Comparison of ENCODE assay signal across 8 mouse cellular contexts in the genomic region with DNA sequence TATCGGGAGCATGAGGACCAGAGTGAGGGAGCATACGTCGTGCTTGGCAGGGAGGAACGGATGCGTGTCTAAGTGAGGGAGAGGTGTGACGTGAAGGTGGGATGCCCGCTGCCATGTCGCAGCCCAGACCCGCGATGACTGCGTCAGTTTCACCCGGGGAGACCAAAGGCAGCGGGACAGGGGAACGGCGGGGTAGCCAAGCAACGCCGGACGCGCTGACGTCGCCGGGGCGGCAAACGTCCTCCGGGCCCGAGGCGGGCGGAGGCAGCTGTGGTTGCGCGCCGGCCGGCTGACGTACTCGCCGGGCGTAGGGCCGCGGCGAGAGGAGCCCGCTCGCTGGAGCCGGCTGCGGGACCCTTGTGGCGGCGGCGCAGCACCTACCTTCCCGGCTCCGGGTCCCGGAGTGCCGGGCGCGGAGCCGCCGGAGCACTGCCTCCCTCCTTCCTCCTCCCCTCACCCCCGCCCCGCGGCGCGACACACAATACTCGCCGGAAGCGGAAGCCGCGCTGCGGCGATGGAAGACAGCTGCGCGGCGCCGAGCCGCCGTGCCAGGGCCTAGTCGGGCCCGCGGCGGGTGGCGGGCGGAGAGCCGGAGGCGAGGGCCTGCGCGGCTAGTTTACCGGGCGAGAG. TPM values are rescaled to one million over a fixed set of nuclear protein-coding genes. Genes with fewer than 3 reads are reported as not detected.
A peak's percentile ranks its signal among the peaks of the same experiment; 100 is the strongest.
DNase-seq lines count a peak whose midpoint lies in the region; ATAC-seq and TF ChIP-seq lines count a peak whose summit lies in the region.

No protein-coding gene starts in this region.

- H3K4me1 ChIP-seq in CH12.LX (ENCODE audit: control insufficient read depth in 1 of 2, insufficient read depth in 2 of 2): peaks cover 3 to 50% of the 10 kb centered on the region in 2 experiments; a peak in 3 of 4 replicates
- peaks cover 7% of the 10 kb centered on the region; the same call in 1 of the 2 replicates for H3K4me1 ChIP-seq in forebrain, embryonic 11.5 days (replicated peaks; ENCODE audit: control insufficient read depth, insufficient read depth, low read length)
- H3K4me1 ChIP-seq in heart, embryonic 15.5 days (replicated peaks): peaks cover 22% of the 10 kb centered on the region
- peaks cover 46% of the 10 kb centered on the region for H3K4me1 ChIP-seq in liver, embryonic 13.5 days (replicated peaks)
- peaks cover 17% of the 10 kb centered on the region for H3K4me1 ChIP-seq in stomach, embryonic 14.5 days (ENCODE audit: control insufficient read depth, insufficient read depth, low read length)

- peak overlapping the region; percentile 99 for H3K9ac ChIP-seq in CH12.LX (ENCODE audit: insufficient read depth, low read depth)
- H3K9ac ChIP-seq in forebrain, embryonic 11.5 days (ENCODE audit: low read length): peak overlapping the region; percentile 94
- peak overlapping the region; percentile 98 for H3K9ac ChIP-seq in heart, embryonic 15.5 days
- H3K9ac ChIP-seq in liver, embryonic 13.5 days: peak overlapping the region; percentile 89
- H3K9ac ChIP-seq in stomach, embryonic 14.5 days (replicated peaks; ENCODE audit: low read depth, low read length): peak overlapping the region; percentile 91

- no peak for TF ChIP-seq CTCF in CH12.LX (conservative IDR thresholded peaks at IDR 0.05 in 1 of 2, IDR thresholded peaks at IDR 0.05 in 1 of 2; ENCODE audit: low read depth in 2 of 2, low read length in 2 of 2)

- WGBS in forebrain, embryonic 11.5 days: under 1% methylated on average over 70 of the region's 84 CpGs
- WGBS in heart, embryonic 15.5 days: under 1% methylated on average over 67 of the region's 84 CpGs
- WGBS in liver, embryonic 13.5 days (ENCODE audit: insufficient replicate concordance): 0% methylated on average over 41 of the region's 84 CpGs
- under 1% methylated on average over 80 of the region's 84 CpGs for WGBS in stomach, embryonic 14.5 days

- no peak for TF ChIP-seq RAD21 in CH12.LX (IDR thresholded peaks at IDR 0.05; ENCODE audit: low read depth, low read length)

- H3K36me3 ChIP-seq in CH12.LX (replicated peaks in 1 of 2; ENCODE audit: control insufficient read depth in 1 of 2, insufficient read depth in 1 of 2, low read length in 1 of 2): peaks cover 23 to 56% of the 10 kb centered on the region in 2 experiments
- peaks cover 7% of the 10 kb centered on the region; the same call in 1 of the 2 replicates for H3K36me3 ChIP-seq in forebrain, embryonic 11.5 days (ENCODE audit: control insufficient read depth, insufficient read depth, low read length)
- H3K36me3 ChIP-seq in heart, embryonic 15.5 days: peaks cover 12% of the 10 kb centered on the region
- H3K36me3 ChIP-seq in liver, embryonic 13.5 days: peaks cover 42% of the 10 kb centered on the region
- peaks cover 26% of the 10 kb centered on the region for H3K36me3 ChIP-seq in stomach, embryonic 14.5 days (ENCODE audit: control insufficient read depth, insufficient read depth, low read length)

- dilution Hi-C loops in CH12.LX (cut with MboI; ENCODE audit: extremely low pct_ligation_motif_present, extremely low pct_unique_long_range_greater_than_20kb, low sequenced_read_pairs): no loop called here

- H3K27ac ChIP-seq in CH12.LX (ENCODE audit: insufficient read depth, low read depth): peak overlapping the region; percentile 82
- peak overlapping the region; percentile 81 for H3K27ac ChIP-seq in forebrain, embryonic 11.5 days (ENCODE audit: low read depth, low read length)
- H3K27ac ChIP-seq in heart, embryonic 15.5 days: peak overlapping the region; percentile 90
- H3K27ac ChIP-seq in liver, embryonic 13.5 days: peak overlapping the region; percentile 88
- peak overlapping the region; percentile 94 for H3K27ac ChIP-seq in stomach, embryonic 14.5 days (ENCODE audit: low read length)

- H3K4me2 ChIP-seq in CH12.LX (ENCODE audit: insufficient read depth, low read depth, poor library complexity, severe bottlenecking): peak overlapping the region; percentile 93
- peak overlapping the region; percentile 78 for H3K4me2 ChIP-seq in forebrain, embryonic 11.5 days (ENCODE audit: low read depth, low read length, severe bottlenecking)
- H3K4me2 ChIP-seq in heart, embryonic 15.5 days: peak overlapping the region; percentile 81
- peak overlapping the region; percentile 92 for H3K4me2 ChIP-seq in liver, embryonic 13.5 days
- peak overlapping the region; percentile 92 for H3K4me2 ChIP-seq in stomach, embryonic 14.5 days (replicated peaks; ENCODE audit: low read depth, low read length)

- H3K4me3 ChIP-seq in CH12.LX (replicated peaks in 1 of 3; ENCODE audit: low read depth in 2 of 3, low read length in 2 of 3, poor library complexity in 1 of 3): peak overlapping the region; percentile 91 to 95 (median 95)
- peak overlapping the region; percentile 88 for H3K4me3 ChIP-seq in forebrain, embryonic 11.5 days (ENCODE audit: low read depth, low read length)
- peak overlapping the region; percentile 91 for H3K4me3 ChIP-seq in heart, embryonic 15.5 days
- peak overlapping the region; percentile 87 for H3K4me3 ChIP-seq in liver, embryonic 13.5 days (replicated peaks)
- H3K4me3 ChIP-seq in stomach, embryonic 14.5 days (ENCODE audit: low read depth, low read length): peak overlapping the region; percentile 89

- H3K27me3 ChIP-seq in CH12.LX (replicated peaks): no peaks in the 10 kb centered on the region
- no peaks in the 10 kb centered on the region for H3K27me3 ChIP-seq in forebrain, embryonic 11.5 days (ENCODE audit: control insufficient read depth, insufficient read depth, low read length)
- no peaks in the 10 kb centered on the region for H3K27me3 ChIP-seq in heart, embryonic 15.5 days
- no peaks in the 10 kb centered on the region for H3K27me3 ChIP-seq in liver, embryonic 13.5 days
- H3K27me3 ChIP-seq in stomach, embryonic 14.5 days (ENCODE audit: control insufficient read depth, insufficient read depth, low read length): no peaks in the 10 kb centered on the region

- H3K9me3 ChIP-seq in CH12.LX (replicated peaks; ENCODE audit: low read length): no peaks in the 10 kb centered on the region
- no peaks in the 10 kb centered on the region for H3K9me3 ChIP-seq in forebrain, embryonic 11.5 days (ENCODE audit: control insufficient read depth, low read length)
- H3K9me3 ChIP-seq in heart, embryonic 15.5 days (replicated peaks): no peaks in the 10 kb centered on the region
- no peaks in the 10 kb centered on the region for H3K9me3 ChIP-seq in liver, embryonic 13.5 days (replicated peaks)
- H3K9me3 ChIP-seq in stomach, embryonic 14.5 days (ENCODE audit: control insufficient read depth, low read depth, low read length): no peaks in the 10 kb centered on the region

- no peak for TF ChIP-seq EP300 in CH12.LX (IDR thresholded peaks at IDR 0.05; ENCODE audit: low read length)

- DNase-seq in CH12.LX (ENCODE audit: extremely low read depth): peak; percentile 77
- peak; percentile 65 for DNase-seq in c-Kit-positive CD71-positive TER-119-negative erythroid progenitor cells, embryonic 14.5 days (ENCODE audit: low read depth)
- DNase-seq in forebrain, embryonic 11.5 days (ENCODE audit: low spot score): peak; percentile 92
- peak; percentile 86 to 94 for DNase-seq in kidney, postnatal 25 days
- DNase-seq in liver, embryonic 13.5 days: peak; percentile 78
- DNase-seq in natural killer cell, adult 2 months (ENCODE audit: low spot score in 2 of 2): peak; percentile 87 to 90

- peak; percentile 83 for TF ChIP-seq POLR2A in CH12.LX (IDR thresholded peaks at IDR 0.05; ENCODE audit: low read depth, low read length)

- in situ Hi-C loops in CH12.LX (cut with MboI; ENCODE audit: low pct_ligation_motif_present, low pct_unique_long_range_greater_than_20kb, low sequenced_read_pairs): no loop called here

- ATAC-seq in forebrain, embryonic 11.5 days (replicated peaks; ENCODE audit: low FRiP score): peak; percentile 92
- peak; percentile 91 for ATAC-seq in heart, embryonic 15.5 days (replicated peaks; ENCODE audit: insufficient number of reproducible peaks, insufficient read depth, low FRiP score, low read depth)
- peak; percentile 85 for ATAC-seq in liver, embryonic 13.5 days (ENCODE audit: low read depth)
- peak; percentile 89 for ATAC-seq in stomach, embryonic 14.5 days (ENCODE audit: insufficient number of reproducible peaks, insufficient read depth, low FRiP score, low read depth)

- peaks cover 44% of the 10 kb centered on the region for H3K79me2 ChIP-seq in CH12.LX (replicated peaks; ENCODE audit: control insufficient read depth, extremely low read depth, insufficient read depth, poor library complexity, severe bottlenecking)

RNA-seq across cellular contexts. Expression of a gene that starts 1.0 kb away (rescaled TPM):
- total RNA-seq in CH12.LX (2012; rRNA removed) (10.4 and 12.6 TPM in 2 replicates), CH12.LX (2014; rRNA removed) (11.1 and 12.3 TPM in 2 replicates)
- 14.2 and 14.5 TPM in 2 replicates for polyA plus RNA-seq in CH12.LX (2012; ENCODE audit: insufficient read length, low read depth)
- polyA plus RNA-seq in forebrain, embryonic 11.5 days (2014; fragmentation: Nextera tagmentation; extraction: Ambion mirVana): 22.0 and 23.0 TPM in 2 replicates
- 9.1 and 11.1 TPM in 2 replicates for polyA plus RNA-seq in heart, embryonic 15.5 days (2015; fragmentation: Nextera tagmentation; extraction: Ambion mirVana)
- 6.1 and 6.7 TPM in 2 replicates for polyA plus RNA-seq in liver, embryonic 13.5 days (2015; fragmentation: Nextera tagmentation; extraction: Ambion mirVana)
- 16.3 and 16.4 TPM in 2 replicates for polyA plus RNA-seq in stomach, embryonic 14.5 days (2014; fragmentation: Nextera tagmentation; extraction: Ambion mirVana)

RNA-seq across cellular contexts. Expression of a gene that starts 13.2 kb away (rescaled TPM):
- total RNA-seq in CH12.LX (2012; rRNA removed): 53.8 and 59.7 TPM in 2 replicates
- 22.5 and 25.4 TPM in 2 replicates for total RNA-seq in CH12.LX (2014; rRNA removed)
- polyA plus RNA-seq in CH12.LX (2012; ENCODE audit: insufficient read length, low read depth): 44.2 and 50.5 TPM in 2 replicates
- polyA plus RNA-seq in forebrain, embryonic 11.5 days (2014; fragmentation: Nextera tagmentation; extraction: Ambion mirVana): 82.2 and 89.0 TPM in 2 replicates
- 78.8 and 83.7 TPM in 2 replicates for polyA plus RNA-seq in heart, embryonic 15.5 days (2015; fragmentation: Nextera tagmentation; extraction: Ambion mirVana)
- polyA plus RNA-seq in liver, embryonic 13.5 days (2015; fragmentation: Nextera tagmentation; extraction: Ambion mirVana): 60.0 and 75.1 TPM in 2 replicates
- 133 and 167 TPM in 2 replicates for polyA plus RNA-seq in stomach, embryonic 14.5 days (2014; fragmentation: Nextera tagmentation; extraction: Ambion mirVana)

RNA-seq across cellular contexts. Expression of a gene that starts 15.2 kb away (rescaled TPM):
- 6.0 and 7.0 TPM in 2 replicates for total RNA-seq in CH12.LX (2012; rRNA removed)
- total RNA-seq in CH12.LX (2014; rRNA removed): not detected in 2 replicates
- 0.26 TPM in 1 of 2 replicates, not detected in the other for polyA plus RNA-seq in CH12.LX (2012; ENCODE audit: insufficient read length, low read depth)
- polyA plus RNA-seq in forebrain, embryonic 11.5 days (2014; fragmentation: Nextera tagmentation; extraction: Ambion mirVana): 0.33 TPM in 2 replicates
- not detected in 2 replicates for polyA plus RNA-seq in heart, embryonic 15.5 days (2015; fragmentation: Nextera tagmentation; extraction: Ambion mirVana)
- not detected in 2 replicates for polyA plus RNA-seq in liver, embryonic 13.5 days (2015; fragmentation: Nextera tagmentation; extraction: Ambion mirVana)
- polyA plus RNA-seq in stomach, embryonic 14.5 days (2014; fragmentation: Nextera tagmentation; extraction: Ambion mirVana): 0.22 and 0.30 TPM in 2 replicates

RNA-seq across cellular contexts. Expression of a gene that starts 54.9 kb away (rescaled TPM):
- total RNA-seq in CH12.LX (2012; rRNA removed) (16.7 and 21.4 TPM in 2 replicates), CH12.LX (2014; rRNA removed) (0.43 and 0.78 TPM in 2 replicates)
- polyA plus RNA-seq in CH12.LX (2012; ENCODE audit: insufficient read length, low read depth): 0.66 and 1.5 TPM in 2 replicates
- polyA plus RNA-seq in forebrain, embryonic 11.5 days (2014; fragmentation: Nextera tagmentation; extraction: Ambion mirVana): not detected in 2 replicates
- polyA plus RNA-seq in heart, embryonic 15.5 days (2015; fragmentation: Nextera tagmentation; extraction: Ambion mirVana): not detected in 2 replicates
- polyA plus RNA-seq in liver, embryonic 13.5 days (2015; fragmentation: Nextera tagmentation; extraction: Ambion mirVana): not detected in 2 replicates
- polyA plus RNA-seq in stomach, embryonic 14.5 days (2014; fragmentation: Nextera tagmentation; extraction: Ambion mirVana): not detected in 2 replicates

Comparison
In these comparisons a context has a peak if more than half of its experiments do, and no peak if none do; other contexts are left out.
1. Peak in every context shown above with its lines: DNase-seq, ATAC-seq, H3K4me3 ChIP-seq and H3K27ac ChIP-seq.